Mouse (Mus musculus) forebrain, embryonic 13.5 days (tissue): ENCODE measurements at regions not wholly inside any gene's neighbourhood (a gene's known extent, or its start where the extent isn't known, plus 50 kb on each side); places are given as distances from the start of the nearest gene placed in this dataset.

ENCODE experiments used
- ATAC-seq: fragments of 200-750 bp; cut with Nextera tagmentation; 2 replicates; pipeline ENCODE4 v1.8.0; 2017
- H3K27ac ChIP-seq: fragments of 300-500 bp; sonication (generic); 2 replicates; pipeline ENCODE4 v1.5.1; 2015; ENCODE audit warnings: inconsistent platforms, mild to moderate bottlenecking, moderate library complexity
- H3K27me3 ChIP-seq: fragments of 300-500 bp; sonication (generic); 2 replicates; pipeline ENCODE4 v1.6.1; 2015; ENCODE audit warnings: mild to moderate bottlenecking, inconsistent platforms
- H3K36me3 ChIP-seq: fragments of 300-500 bp; sonication (generic); 2 replicates; pipeline ENCODE4 v1.6.1; 2015; ENCODE audit warnings: mild to moderate bottlenecking, inconsistent platforms; ENCODE audit not compliant: poor library complexity, severe bottlenecking
- H3K4me1 ChIP-seq: fragments of 300-500 bp; sonication (generic); 2 replicates; pipeline ENCODE4 v1.6.1; 2015; ENCODE audit warnings: inconsistent platforms
- H3K4me2 ChIP-seq: fragments of 300-500 bp; sonication (generic); 2 replicates; pipeline ENCODE4 v1.6.1; 2015; ENCODE audit warnings: inconsistent platforms, mild to moderate bottlenecking, moderate library complexity
- H3K4me3 ChIP-seq: fragments of 300-500 bp; sonication (generic); 2 replicates; pipeline ENCODE4 v1.5.1; 2015; ENCODE audit warnings: mild to moderate bottlenecking, inconsistent platforms
- H3K9ac ChIP-seq: fragments of 300-500 bp; sonication (generic); 2 replicates; pipeline ENCODE4 v1.6.1; 2015; ENCODE audit warnings: mild to moderate bottlenecking, inconsistent platforms
- H3K9me3 ChIP-seq: fragments of 300-500 bp; sonication (generic); replicated peaks from 2 replicates; pipeline ENCODE4 v1.6.1; 2016; ENCODE audit warnings: inconsistent platforms
- WGBS: fragments of 180-500 bp; shearing (Covaris S2); methylation state at CpG from one replicate; pipeline ENCODE4 v1.1.7; 2015; 5-methylcytosine and 5-hydroxymethylcytosine counted together

DNA sequence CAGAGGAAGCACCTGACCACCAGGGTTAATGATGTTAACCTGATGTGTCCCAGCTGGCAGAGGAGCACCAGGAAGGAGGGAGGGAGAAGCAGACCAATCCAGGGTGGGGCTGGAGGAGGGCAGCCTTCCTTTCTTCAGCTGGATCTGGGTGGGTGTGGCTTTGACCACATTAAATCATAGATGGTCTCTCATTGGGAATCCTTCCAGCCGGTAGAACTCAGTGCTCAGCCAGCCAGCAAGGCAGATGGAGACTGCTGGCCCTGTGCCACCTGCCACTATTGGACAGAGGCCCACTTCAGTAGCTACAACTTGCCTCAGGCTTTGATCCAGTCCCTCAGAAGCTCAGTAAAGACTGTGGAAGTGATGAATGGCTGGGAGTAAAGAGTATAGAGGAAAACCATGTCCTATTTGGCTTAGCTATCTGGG is 386.1 kb downstream of the Cmpk2 start:
- H3K4me3 ChIP-seq = no peak overlapping the region
- ATAC-seq = peak; percentile 93
- 0 out of 2 replicates have a peak overlapping the region, but pooled peaks have one; percentile 53 for H3K27ac ChIP-seq
- H3K27me3 ChIP-seq = no peaks in the 10 kb centered on the region
- H3K4me1 ChIP-seq = peaks cover 12% of the 10 kb centered on the region
- no peak overlapping the region for H3K4me2 ChIP-seq
- H3K9ac ChIP-seq = no peak overlapping the region
- 0% methylated on average over 1 of the region's 1 CpGs for WGBS
- 0 out of 2 replicates have a peak, but pooled peaks cover 3% of the 10 kb centered on the region for H3K36me3 ChIP-seq
- H3K9me3 ChIP-seq = peaks cover 7% of the 10 kb centered on the region; the same call in 1 of the 2 replicates

DNA sequence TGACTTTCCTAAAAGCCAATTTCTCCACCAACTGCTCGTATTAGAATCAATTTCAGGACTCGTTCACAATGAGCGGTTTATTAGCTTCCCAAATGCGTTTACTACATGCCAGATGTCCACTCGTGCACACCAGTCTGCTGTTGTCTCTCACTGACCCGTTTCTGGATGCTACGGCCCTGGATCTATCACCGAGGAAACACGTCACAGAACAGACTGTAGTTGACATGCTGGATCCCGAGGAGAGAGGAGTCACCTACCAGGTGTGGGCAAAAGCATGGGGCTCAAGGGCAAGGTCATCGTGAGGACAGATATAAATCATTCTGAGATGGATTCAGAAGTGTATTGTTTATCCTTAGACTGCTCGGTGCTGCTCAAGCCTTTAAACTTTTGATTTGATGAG is 375.9 kb downstream of the Cmpk2 start:
- Histone ChIP-seq H3K36me3 (no peaks in the 10 kb centered on the region), H3K9me3 (no peaks in the 10 kb centered on the region), H3K27me3 (no peaks in the 10 kb centered on the region), H3K4me1 (peaks cover 6% of the 10 kb centered on the region; the same call in 1 of the 2 replicates), H3K4me2 (no peak overlapping the region), H3K9ac (no peak overlapping the region), H3K4me3 (no peak overlapping the region), H3K27ac (no peak overlapping the region)
- WGBS = 75% methylated on average over 12 of the region's 12 CpGs
- no peak for ATAC-seq

DNA sequence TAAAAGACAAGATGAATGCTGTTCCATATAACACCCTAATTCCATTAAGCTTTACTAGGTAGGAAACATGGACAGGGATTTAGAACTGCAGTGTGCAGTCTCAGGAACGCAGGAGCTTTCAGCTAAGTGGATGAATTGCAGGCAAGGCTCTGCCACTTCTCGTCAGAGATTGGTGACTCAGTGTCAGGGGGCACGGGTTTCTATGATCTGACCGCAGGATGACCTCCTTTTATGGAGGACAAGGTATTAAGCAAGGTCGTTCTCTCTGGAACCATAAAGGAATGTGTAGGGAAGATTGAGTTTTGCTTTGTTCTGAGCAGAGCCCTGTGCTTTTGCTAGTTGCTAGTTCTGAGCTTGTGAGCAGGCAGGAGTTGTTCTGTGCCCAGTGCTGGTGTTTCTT is 373.7 kb downstream of the Cmpk2 start:
- H3K4me1 ChIP-seq = 0 out of 2 replicates have a peak, but pooled peaks cover 3% of the 10 kb centered on the region
- no peak overlapping the region for H3K4me2 ChIP-seq
- no peak overlapping the region for H3K9ac ChIP-seq
- H3K36me3 ChIP-seq = no peaks in the 10 kb centered on the region
- 34% methylated on average over 5 of the region's 5 CpGs for WGBS
- no peaks in the 10 kb centered on the region for H3K27me3 ChIP-seq
- no peak for ATAC-seq
- 0 out of 2 replicates have a peak overlapping the region, but pooled peaks have one; percentile 8 for H3K27ac ChIP-seq
- H3K9me3 ChIP-seq = no peaks in the 10 kb centered on the region
- no peak overlapping the region for H3K4me3 ChIP-seq

DNA sequence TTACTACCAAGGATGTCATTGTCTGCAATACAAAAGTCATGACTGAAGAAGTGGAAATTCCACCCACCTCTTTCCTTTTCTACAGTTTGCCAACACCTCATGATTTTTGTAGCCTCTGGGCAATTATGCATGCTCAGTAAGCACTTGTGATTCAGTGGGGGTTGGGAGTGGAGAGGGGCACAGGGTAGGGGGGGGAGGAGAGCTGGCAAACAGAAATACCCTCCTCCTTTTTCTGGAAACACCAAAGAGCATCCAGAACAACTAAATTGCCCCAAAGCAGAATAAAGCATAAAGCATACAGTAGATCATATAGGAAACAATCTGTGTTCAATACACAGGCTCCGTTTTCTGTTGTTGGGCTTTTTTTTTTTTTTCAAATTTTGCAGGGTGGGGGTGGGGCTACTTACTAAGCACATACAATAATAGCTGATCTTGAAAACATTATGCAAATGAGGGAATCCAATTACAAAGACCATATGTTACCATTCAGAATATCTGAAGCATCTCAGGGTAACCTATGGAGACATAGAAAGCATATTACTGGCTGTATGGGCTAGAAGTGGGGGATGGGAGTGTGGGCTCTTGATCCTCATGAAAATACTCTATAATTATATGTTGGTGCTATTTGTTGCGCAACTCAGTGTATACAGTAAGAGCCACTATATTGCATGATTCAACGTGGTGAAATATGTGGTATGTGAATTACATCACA is 352.4 kb downstream of the Cmpk2 start:
- Histone ChIP-seq H3K27me3 (no peaks in the 10 kb centered on the region), H3K4me3 (no peak overlapping the region), H3K9me3 (no peaks in the 10 kb centered on the region), H3K4me2 (no peak overlapping the region), H3K36me3 (no peaks in the 10 kb centered on the region), H3K27ac (peak overlapping the region; percentile 55), H3K4me1 (peaks cover 20% of the 10 kb centered on the region), H3K9ac (no peak overlapping the region)
- ATAC-seq = peak; percentile 76; the same call in 1 of the 2 replicates
- WGBS = 52% methylated on average over 3 of the region's 3 CpGs

DNA sequence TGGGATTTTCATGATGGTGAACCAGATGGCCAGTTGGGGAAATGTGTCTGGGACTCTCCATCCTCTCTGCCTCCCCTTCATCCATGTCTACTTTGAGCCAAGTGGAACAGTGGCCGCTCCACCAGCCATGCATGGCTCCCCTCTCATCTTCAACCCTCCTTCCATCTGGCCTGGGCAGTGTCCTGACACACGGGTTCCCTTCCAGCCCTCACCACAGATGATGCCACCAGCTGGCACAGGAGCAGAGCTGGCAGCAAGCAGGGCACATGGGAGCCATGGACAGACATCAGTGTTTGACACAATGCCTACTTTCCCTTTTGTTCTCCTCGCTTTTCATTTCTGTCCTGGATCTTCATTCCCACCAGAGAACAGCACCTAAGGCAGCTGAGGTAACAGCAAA is 348.9 kb downstream of the Cmpk2 start:
- Histone ChIP-seq H3K9me3 (no peaks in the 10 kb centered on the region), H3K27ac (no peak overlapping the region), H3K27me3 (no peaks in the 10 kb centered on the region), H3K4me1 (peaks cover 20% of the 10 kb centered on the region), H3K4me3 (no peak overlapping the region), H3K4me2 (no peak overlapping the region), H3K9ac (no peak overlapping the region), H3K36me3 (no peaks in the 10 kb centered on the region)
- WGBS = 85% methylated on average over 3 of the region's 3 CpGs
- ATAC-seq = no peak

DNA sequence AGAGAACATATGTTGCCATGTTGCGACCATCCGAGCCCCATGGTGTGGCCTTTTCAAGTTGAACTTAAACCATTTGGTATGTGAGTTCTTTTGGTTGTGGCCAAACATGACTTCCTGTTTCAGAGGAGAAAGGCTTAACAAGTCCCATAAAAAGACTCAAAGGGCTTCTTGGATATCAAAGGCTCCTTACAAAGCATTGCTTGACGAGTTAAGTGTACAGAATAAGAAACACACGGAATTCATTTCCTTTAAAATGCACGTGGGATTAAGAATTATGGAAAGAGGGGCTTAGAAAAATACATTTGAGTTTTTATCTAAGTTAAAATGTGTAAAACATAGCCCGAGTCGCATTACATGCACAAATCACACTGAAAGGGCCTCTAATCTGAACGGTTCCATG is 346.8 kb downstream of the Cmpk2 start:
- no peak overlapping the region for H3K27ac ChIP-seq
- H3K9ac ChIP-seq = no peak overlapping the region
- 65% methylated on average over 8 of the region's 8 CpGs for WGBS

DNA sequence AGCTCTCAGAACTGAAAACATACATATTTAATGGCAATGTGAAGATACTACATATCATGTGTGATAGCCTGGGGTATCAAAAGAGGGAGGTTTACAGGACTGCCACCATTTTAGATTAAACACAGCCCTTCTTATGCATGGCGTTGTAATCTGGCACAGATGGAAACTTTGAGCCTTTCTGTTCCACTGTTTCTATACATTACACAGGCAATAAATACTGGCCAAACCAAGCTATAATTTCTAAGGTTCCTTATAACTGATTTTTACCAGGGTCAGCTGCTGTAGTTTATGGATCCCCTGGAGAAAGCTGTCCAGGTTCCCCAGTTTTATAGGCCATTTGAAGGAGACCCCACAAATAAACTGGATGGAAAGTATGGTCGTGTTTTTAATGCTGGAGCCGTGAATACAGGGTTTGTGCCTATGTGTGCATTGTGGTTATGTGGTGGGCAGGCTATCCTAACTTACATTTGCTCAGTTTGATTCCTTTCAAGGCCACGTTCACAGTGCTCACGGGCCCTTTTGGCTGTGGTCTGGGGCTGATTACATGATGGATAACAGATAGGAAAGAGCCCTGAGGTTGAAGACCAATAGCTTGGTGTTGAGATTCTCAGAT is 341.7 kb downstream of the Cmpk2 start:
- H3K27ac ChIP-seq = no peak overlapping the region
- no peaks in the 10 kb centered on the region for H3K36me3 ChIP-seq
- ATAC-seq = no peak
- H3K4me2 ChIP-seq = no peak overlapping the region
- H3K9me3 ChIP-seq = no peaks in the 10 kb centered on the region
- WGBS = 91% methylated on average over 5 of the region's 5 CpGs
- H3K4me1 ChIP-seq = no peaks in the 10 kb centered on the region; the same call in 1 of the 2 replicates
- no peak overlapping the region for H3K9ac ChIP-seq
- no peak overlapping the region for H3K4me3 ChIP-seq
- H3K27me3 ChIP-seq = no peaks in the 10 kb centered on the region

More for the DNA sequence above, 346.8 kb downstream of the Cmpk2 start:
- Histone ChIP-seq H3K4me3 (no peak overlapping the region), H3K4me2 (no peak overlapping the region), H3K4me1 (peaks cover 8% of the 10 kb centered on the region), H3K27me3 (no peaks in the 10 kb centered on the region), H3K36me3 (no peaks in the 10 kb centered on the region), H3K9me3 (no peaks in the 10 kb centered on the region)
- no peak for ATAC-seq

DNA sequence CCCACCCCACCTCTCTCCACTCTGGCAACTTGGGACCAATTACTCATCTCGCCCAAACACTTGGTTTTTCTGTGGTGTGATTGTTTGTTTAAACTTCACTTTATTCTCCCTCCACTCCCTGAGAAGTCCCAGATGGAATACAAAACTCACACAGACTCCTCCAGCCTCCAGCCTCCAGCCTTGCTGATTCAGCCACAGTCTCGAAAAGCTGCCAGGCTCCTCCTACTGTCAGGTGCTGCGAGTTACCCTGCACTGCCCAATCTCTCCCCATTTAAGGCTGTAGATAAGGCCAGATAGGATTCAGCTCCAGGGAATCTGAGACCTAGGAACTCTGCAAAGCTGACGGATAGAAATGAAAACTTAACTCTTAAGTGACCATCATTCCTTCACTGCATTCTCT is 340.7 kb downstream of the Cmpk2 start:
- no peak overlapping the region for H3K27ac ChIP-seq
- H3K9ac ChIP-seq = no peak overlapping the region
- no peaks in the 10 kb centered on the region for H3K27me3 ChIP-seq
- no peak overlapping the region for H3K4me3 ChIP-seq
- H3K4me1 ChIP-seq = no peaks in the 10 kb centered on the region; the same call in 1 of the 2 replicates
- H3K4me2 ChIP-seq = no peak overlapping the region
- WGBS = 8% methylated on average over 4 of the region's 4 CpGs
- ATAC-seq = no peak
- no peaks in the 10 kb centered on the region for H3K36me3 ChIP-seq
- no peaks in the 10 kb centered on the region for H3K9me3 ChIP-seq

DNA sequence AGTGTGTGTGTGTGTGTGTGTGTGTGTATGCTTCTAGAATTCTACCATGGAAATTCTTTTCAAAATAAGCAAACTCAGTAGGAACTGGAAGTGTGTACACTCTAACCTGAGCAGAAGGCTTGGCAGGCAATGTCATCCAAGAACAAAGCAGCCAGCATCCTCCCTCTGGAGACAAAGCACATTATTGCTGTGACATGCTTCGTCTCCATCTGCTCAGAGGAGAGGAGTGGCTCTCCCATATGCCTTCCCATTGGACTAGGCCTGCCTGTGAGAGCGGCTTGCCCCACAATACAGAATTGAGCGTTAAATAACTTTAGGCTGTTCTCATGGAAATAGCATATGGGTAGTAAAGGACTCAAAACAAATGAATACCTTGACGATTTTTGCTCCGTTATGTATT is 333.5 kb downstream of the Cmpk2 start:
- H3K27ac ChIP-seq = no peak overlapping the region; the same call in 1 of the 2 replicates
- H3K4me3 ChIP-seq = no peak overlapping the region
- H3K4me1 ChIP-seq = peaks cover 10% of the 10 kb centered on the region; the same call in 1 of the 2 replicates
- H3K9me3 ChIP-seq = no peaks in the 10 kb centered on the region
- peak; percentile 96 for ATAC-seq
- H3K36me3 ChIP-seq = no peaks in the 10 kb centered on the region
- no peak overlapping the region for H3K4me2 ChIP-seq
- no peak overlapping the region for H3K9ac ChIP-seq
- no peaks in the 10 kb centered on the region for H3K27me3 ChIP-seq
- 51% methylated on average over 5 of the region's 5 CpGs for WGBS

DNA sequence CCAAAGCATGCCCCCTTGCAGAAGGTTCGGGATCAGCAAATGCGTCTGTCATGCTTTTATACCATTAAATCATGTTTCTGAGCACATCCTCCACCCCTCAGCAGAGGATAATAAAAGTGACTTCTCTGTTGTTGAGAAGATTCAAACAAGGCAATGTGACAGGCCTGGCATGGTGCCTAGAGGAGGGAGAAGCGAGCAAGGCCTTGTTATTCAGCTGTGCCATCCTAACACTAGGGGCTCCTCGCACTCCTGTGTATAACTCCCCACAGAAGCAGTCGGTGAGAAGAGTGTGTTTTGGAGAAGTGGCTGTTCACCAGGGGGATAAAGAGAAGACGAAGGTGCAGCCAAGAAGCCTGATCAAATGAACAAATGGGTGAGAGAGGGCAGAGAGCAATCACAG is 330.3 kb downstream of the Cmpk2 start:
- Histone ChIP-seq H3K9me3 (no peaks in the 10 kb centered on the region), H3K9ac (no peak overlapping the region), H3K4me2 (no peak overlapping the region), H3K27ac (no peak overlapping the region), H3K4me1 (peaks cover 14% of the 10 kb centered on the region), H3K36me3 (no peaks in the 10 kb centered on the region), H3K4me3 (no peak overlapping the region), H3K27me3 (no peaks in the 10 kb centered on the region)
- 0 out of 2 replicates have a peak, but pooled peaks have one; percentile 28 for ATAC-seq
- 67% methylated on average over 6 of the region's 6 CpGs for WGBS

DNA sequence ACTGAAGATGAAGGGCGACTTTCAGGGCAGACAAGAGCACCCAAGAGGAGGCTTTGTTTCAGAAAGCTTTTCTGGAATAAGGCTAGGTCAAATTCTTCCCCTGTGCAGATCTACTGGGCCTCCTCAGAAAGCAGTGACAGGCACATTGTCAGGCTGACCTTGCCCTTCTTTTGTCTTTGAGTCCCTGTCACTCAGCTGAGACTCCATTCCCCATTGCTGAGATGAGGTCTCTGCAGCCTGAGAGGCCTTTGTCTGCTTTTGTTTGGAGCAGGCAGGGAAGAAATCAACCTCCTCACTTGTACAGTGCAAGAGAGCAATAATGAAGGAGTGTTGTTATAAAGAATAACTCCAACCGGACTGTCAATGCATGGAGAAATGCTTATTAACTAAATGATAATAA is 327.4 kb downstream of the Cmpk2 start:
- Histone ChIP-seq H3K4me2 (no peak overlapping the region), H3K4me1 (peaks cover 14% of the 10 kb centered on the region), H3K27me3 (no peaks in the 10 kb centered on the region), H3K9me3 (no peaks in the 10 kb centered on the region), H3K4me3 (no peak overlapping the region), H3K9ac (no peak overlapping the region), H3K36me3 (no peaks in the 10 kb centered on the region), H3K27ac (peak overlapping the region; percentile 49)
- ATAC-seq = no peak
- 37% methylated on average over 2 of the region's 2 CpGs for WGBS

DNA sequence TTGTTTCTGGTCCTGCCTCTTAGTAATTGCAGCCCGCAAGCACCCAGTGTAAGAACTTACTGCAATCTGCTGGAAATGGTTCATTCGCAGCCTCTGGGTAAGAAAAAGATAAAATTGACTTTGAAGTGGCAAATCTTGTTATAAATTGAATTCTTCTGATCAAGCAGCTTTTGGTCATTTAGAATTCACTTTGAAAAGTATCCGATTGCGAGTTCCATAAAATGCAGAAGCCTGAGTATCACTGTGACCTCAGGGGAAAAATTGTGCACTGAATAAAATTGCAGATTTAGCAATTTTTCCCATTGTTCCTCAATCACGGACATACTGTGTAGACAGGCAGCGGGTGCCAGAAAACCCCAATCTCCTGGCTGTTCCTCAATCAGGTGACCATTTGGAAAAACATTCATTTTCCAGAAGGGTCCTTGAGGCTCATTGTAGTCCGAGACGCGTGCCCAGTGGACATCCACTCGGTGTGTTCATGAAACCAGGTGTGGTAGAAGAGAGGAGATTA is 320.4 kb downstream of the Cmpk2 start:
- Histone ChIP-seq H3K4me1 (no peaks in the 10 kb centered on the region), H3K4me3 (no peak overlapping the region), H3K9me3 (no peaks in the 10 kb centered on the region), H3K4me2 (no peak overlapping the region), H3K27ac (no peak overlapping the region), H3K36me3 (no peaks in the 10 kb centered on the region), H3K27me3 (no peaks in the 10 kb centered on the region), H3K9ac (no peak overlapping the region)
- WGBS = 87% methylated on average over 10 of the region's 10 CpGs
- ATAC-seq = no peak
